8 mouse cellular contexts compared by ENCODE assay signal in genomic region chr3:96245003-96245886, GRCm38 (mm10). TPM values are rescaled to one million over a fixed set of nuclear protein-coding genes. Genes with fewer than 3 reads are reported as not detected.
DNase-seq lines count a peak whose midpoint lies in the region; ATAC-seq lines count a peak whose summit lies in the region.
"Not testable (repeated sequence)": the region's sequence is repeated elsewhere in the genome, so short reads cannot be mapped to it uniquely, and the experiment has no call there.

Gene Hist2h2aa1 (plus strand): TSS chr3:96245497.

- intact Hi-C loops in left cerebral cortex, postnatal 25 days (cut with DNase I), result not testable (repeated sequence)

- H3K9me3 ChIP-seq in intestine, embryonic 16.5 days (ENCODE audit: control insufficient read depth, low read length), result not testable (repeated sequence)

- peak within 1 kb of the TSS; percentile 40 for H3K4me2 ChIP-seq in intestine, embryonic 16.5 days (ENCODE audit: low read depth, low read length)

- not testable (repeated sequence) for H3K27me3 ChIP-seq in intestine, embryonic 16.5 days (replicated peaks; ENCODE audit: control insufficient read depth, insufficient read depth, low read length)

- H3K9ac ChIP-seq in intestine, embryonic 16.5 days (ENCODE audit: low read depth, low read length), result peak within 1 kb of the TSS; percentile 65

- H3K4me3 ChIP-seq in intestine, embryonic 16.5 days (ENCODE audit: low read length), result peak within 1 kb of the TSS; percentile 41

- H3K27ac ChIP-seq in intestine, embryonic 16.5 days (ENCODE audit: low read length), result peak within 1 kb of the TSS; percentile 84

- 0% methylated on average over 29 of the region's 88 CpGs for WGBS in intestine, embryonic 16.5 days

- peaks cover 23% of the 10 kb centered on the region for H3K4me1 ChIP-seq in intestine, embryonic 16.5 days (ENCODE audit: control insufficient read depth, insufficient read depth, low read length)

- peak; percentile 85 for ATAC-seq in intestine, embryonic 16.5 days

- H3K36me3 ChIP-seq in intestine, embryonic 16.5 days (ENCODE audit: control insufficient read depth, insufficient read depth, low read length), result not testable (repeated sequence)

- peak; percentile 82 for DNase-seq in adipocyte (ENCODE audit: low spot score)
- DNase-seq in embryo, embryonic 11 days, result peak; percentile 79
- DNase-seq in gastrocnemius, postnatal 4 days (ENCODE audit: low spot score in 2 of 2), result peak; percentile 65 to 81
- DNase-seq in left cerebral cortex, postnatal 25 days (ENCODE audit: low spot score in 2 of 2), result peak; percentile 89 to 90
- peak; percentile 76 for DNase-seq in mesoderm, embryonic 11.5 days (ENCODE audit: low read depth, low spot score)
- peak; percentile 84 to 85 for DNase-seq in right cerebral cortex, postnatal 36 days (ENCODE audit: low spot score in 2 of 2)
- DNase-seq in urinary bladder, postnatal 4 days (ENCODE audit: low spot score in 2 of 2), result peak; percentile 80 to 83

RNA-seq across cellular contexts. Expression of gene Hist2h2aa1, which starts in this region (rescaled TPM):
- 10 to 100 TPM; 12.3 to 14.6 TPM for total RNA-seq in gastrocnemius, postnatal 4 days (2021)
- polyA plus RNA-seq in intestine, embryonic 16.5 days (2015; fragmentation: Nextera tagmentation; extraction: Ambion mirVana), result 13.7 and 14.1 TPM in 2 replicates
- 1 to 10 TPM; 6.9 to 9.0 TPM for total RNA-seq in left cerebral cortex, postnatal 25 days (2021)

Comparison
In these comparisons a context has a peak if more than half of its experiments do, and no peak if none do; other contexts are left out.
1. Peak in every context shown above with its lines: DNase-seq, ATAC-seq, H3K4me3 ChIP-seq and H3K27ac ChIP-seq.